Mouse (Mus musculus): ENCODE results near the gene Eno1. TPM values are rescaled to one million over a fixed set of nuclear protein-coding genes. Genes with fewer than 3 reads are reported as not detected.

Gene Eno1
- total and polyA plus RNA-seq, 3 experiments = 1,109 to 1,985 (median 1,272) TPM

DNA sequence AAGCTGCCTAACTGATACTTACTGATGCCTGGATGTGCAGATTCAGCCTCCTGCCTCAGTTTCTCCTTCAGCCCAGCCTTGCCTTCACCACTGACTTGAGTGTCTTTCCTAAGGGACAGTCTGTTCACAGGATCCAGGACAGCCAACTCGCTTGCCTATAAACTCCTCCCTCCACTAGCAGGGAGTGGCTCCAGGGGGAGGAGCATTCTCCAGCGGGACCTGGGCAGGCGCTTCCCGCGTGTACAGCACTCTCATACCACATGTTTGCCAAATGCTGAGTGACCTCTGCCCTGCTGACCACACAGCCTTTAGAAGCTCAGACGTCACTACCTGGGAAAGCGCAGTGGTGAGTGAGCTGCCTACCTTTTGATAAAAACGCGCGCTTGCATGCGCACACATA, 15.9 kb upstream of the Eno1 start:
- Histone ChIP-seq H3K4me2 (ENCODE audit: insufficient read depth, low read depth, poor library complexity, severe bottlenecking) (no peak overlapping the region), H3K27me3 (replicated peaks) (no peaks in the 10 kb centered on the region), H3K36me3 (replicated peaks in 1 of 2; ENCODE audit: control insufficient read depth in 1 of 2, insufficient read depth in 1 of 2, low read length in 1 of 2) (no peaks in the 10 kb centered on the region), H3K9me3 (replicated peaks; ENCODE audit: low read length) (no peaks in the 10 kb centered on the region), H3K4me3 (replicated peaks in 1 of 3; ENCODE audit: low read depth in 2 of 3, low read length in 2 of 3, poor library complexity in 1 of 3) (no peak overlapping the region), H3K79me2 (replicated peaks; ENCODE audit: control insufficient read depth, extremely low read depth, insufficient read depth, poor library complexity, severe bottlenecking) (no peaks in the 10 kb centered on the region), H3K27ac (ENCODE audit: insufficient read depth, low read depth) (no peak overlapping the region), H3K9ac (ENCODE audit: insufficient read depth, low read depth) (no peak overlapping the region), H3K4me1 (ENCODE audit: control insufficient read depth in 1 of 2, insufficient read depth in 2 of 2) (no peaks in the 10 kb centered on the region)
- dilution Hi-C loops (cut with MboI; ENCODE audit: extremely low pct_ligation_motif_present, extremely low pct_unique_long_range_greater_than_20kb, low sequenced_read_pairs) = no loop called here
- TF ChIP-seq MXI1 (IDR thresholded peaks at IDR 0.05; ENCODE audit: low read depth, low read length) (no peak), MAX (IDR thresholded peaks at IDR 0.05; ENCODE audit: low read length) (no peak), SIN3A (IDR thresholded peaks at IDR 0.05; ENCODE audit: low read length) (no peak), JUN (IDR thresholded peaks at IDR 0.05; ENCODE audit: insufficient read depth, low read depth, low read length) (no peak), CHD2 (IDR thresholded peaks at IDR 0.05; ENCODE audit: low read length) (no peak), CTCF (conservative IDR thresholded peaks at IDR 0.05 in 1 of 2, IDR thresholded peaks at IDR 0.05 in 1 of 2; ENCODE audit: low read depth in 2 of 2, low read length in 2 of 2) (no peak), NELFE (IDR thresholded peaks at IDR 0.05; ENCODE audit: low read depth, low read length) (no peak), ZNF384 (IDR thresholded peaks at IDR 0.05; ENCODE audit: low read depth, low read length) (no peak), ZC3H11A (IDR thresholded peaks at IDR 0.05; ENCODE audit: low read depth, low read length) (no peak), TBP (conservative IDR thresholded peaks at IDR 0.05; ENCODE audit: low read depth, low read length) (no peak), PAX5 (IDR thresholded peaks at IDR 0.05; ENCODE audit: low read length) (no peak), RCOR1 (conservative IDR thresholded peaks at IDR 0.05; ENCODE audit: low read depth, low read length) (no peak), ZMIZ1 (IDR thresholded peaks at IDR 0.05; ENCODE audit: low read depth, low read length) (no peak), NRF1 (IDR thresholded peaks at IDR 0.05; ENCODE audit: low read depth, low read length) (no peak), ELF1 (IDR thresholded peaks at IDR 0.05; ENCODE audit: low read depth, low read length) (no peak), USF2 (conservative IDR thresholded peaks at IDR 0.05; ENCODE audit: low read depth, low read length) (no peak), ETS1 (conservative IDR thresholded peaks at IDR 0.05; ENCODE audit: low read depth, low read length) (no peak), MYC (IDR thresholded peaks at IDR 0.05; ENCODE audit: low read depth, low read length) (no peak), E2F4 (IDR thresholded peaks at IDR 0.05; ENCODE audit: insufficient replicate concordance, low read depth, low read length) (no peak), RAD21 (IDR thresholded peaks at IDR 0.05; ENCODE audit: low read depth, low read length) (no peak)
- in situ Hi-C loops (cut with MboI; ENCODE audit: low pct_ligation_motif_present, low pct_unique_long_range_greater_than_20kb, low sequenced_read_pairs) = loop anchor here (5.0 kb wide), 1 partner anchor 33 kb away; no protein-coding TSS in a partner anchor
- DNase-seq (ENCODE audit: extremely low read depth) = no peak

DNA sequence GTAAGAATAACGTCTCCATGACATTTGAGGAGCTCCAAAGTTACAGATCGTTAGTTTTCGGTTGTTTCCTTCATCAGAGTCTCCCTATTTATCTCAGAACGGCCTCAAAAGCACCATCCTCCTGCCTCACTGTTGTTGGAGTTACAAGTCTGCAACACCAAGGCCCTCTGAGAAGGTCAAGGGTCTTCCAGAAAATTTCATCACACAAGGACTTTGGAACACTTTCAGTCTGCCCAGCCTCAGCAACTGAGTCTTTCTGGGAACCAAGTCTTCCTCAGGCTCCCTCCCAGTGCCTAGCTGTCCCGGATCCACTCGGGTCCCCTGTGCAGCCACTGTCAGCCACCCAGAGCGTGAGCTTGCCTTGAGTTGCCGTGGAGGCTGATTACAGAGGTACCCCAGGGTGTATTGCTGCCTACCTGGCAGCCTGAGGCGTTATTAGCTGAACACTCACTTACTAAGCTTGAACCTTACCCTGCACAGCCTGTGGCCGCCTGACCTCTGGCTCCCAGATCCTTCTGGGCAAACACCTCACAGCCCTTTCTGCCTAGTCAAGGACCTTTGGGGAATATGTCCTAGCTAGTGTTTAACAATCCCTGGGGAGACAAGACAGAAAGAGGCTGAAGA, 15.4 kb upstream of the Eno1 start:
- Histone ChIP-seq H3K27me3 (replicated peaks) (no peaks in the 10 kb centered on the region), H3K9me3 (replicated peaks; ENCODE audit: low read length) (no peaks in the 10 kb centered on the region), H3K79me2 (replicated peaks; ENCODE audit: control insufficient read depth, extremely low read depth, insufficient read depth, poor library complexity, severe bottlenecking) (no peaks in the 10 kb centered on the region), H3K36me3 (replicated peaks in 1 of 2; ENCODE audit: control insufficient read depth in 1 of 2, insufficient read depth in 1 of 2, low read length in 1 of 2) (no peaks in the 10 kb centered on the region), H3K4me1 (ENCODE audit: control insufficient read depth in 1 of 2, insufficient read depth in 2 of 2) (no peaks in the 10 kb centered on the region), H3K9ac (ENCODE audit: insufficient read depth, low read depth) (no peak overlapping the region), H3K27ac (ENCODE audit: insufficient read depth, low read depth) (no peak overlapping the region), H3K4me2 (ENCODE audit: insufficient read depth, low read depth, poor library complexity, severe bottlenecking) (no peak overlapping the region), H3K4me3 (replicated peaks in 1 of 3; ENCODE audit: low read depth in 2 of 3, low read length in 2 of 3, poor library complexity in 1 of 3) (no peak overlapping the region)
- TF ChIP-seq HCFC1 (IDR thresholded peaks at IDR 0.05; ENCODE audit: low read depth, low read length) = no peak
- TF ChIP-seq GABPA (IDR thresholded peaks at IDR 0.05; ENCODE audit: insufficient replicate concordance, low read depth, low read length) = no peak
- no peak for TF ChIP-seq PAX5 (IDR thresholded peaks at IDR 0.05; ENCODE audit: low read length)
- dilution Hi-C loops (cut with MboI; ENCODE audit: extremely low pct_ligation_motif_present, extremely low pct_unique_long_range_greater_than_20kb, low sequenced_read_pairs) (no loop called here), in situ Hi-C loops (cut with MboI; ENCODE audit: low pct_ligation_motif_present, low pct_unique_long_range_greater_than_20kb, low sequenced_read_pairs) (loop anchor here (5.0 kb wide), 1 partner anchor 34 kb away; no protein-coding TSS in a partner anchor)
- DNase-seq (ENCODE audit: extremely low read depth) = no peak

Measured in CH12.LX (cell line).